Mouse (Mus musculus) erythroblast, embryonic 14.5 days (primary cell): Measurements from ENCODE around the gene Ldlr. TPM values are rescaled to one million over a fixed set of nuclear protein-coding genes. Genes with fewer than 3 reads are reported as not detected.

Experiments
- H3K27me3 ChIP-seq: 2 replicates; pipeline ENCODE4 v1.6.1; 2012; ENCODE audit warnings: inconsistent platforms; ENCODE audit not compliant: control insufficient read depth
- H3K36me3 ChIP-seq: 2 replicates; pipeline ENCODE4 v1.6.1; 2012; ENCODE audit warnings: mild to moderate bottlenecking, inconsistent platforms; ENCODE audit not compliant: control insufficient read depth
- H3K4me1 ChIP-seq: 2 replicates; pipeline ENCODE4 v1.6.1; 2012; ENCODE audit warnings: inconsistent platforms; ENCODE audit not compliant: control insufficient read depth
- H3K4me3 ChIP-seq: replicated peaks from 2 replicates; pipeline ENCODE3; 2012; ENCODE audit warnings: moderate library complexity, mild to moderate bottlenecking, inconsistent platforms
- H3K9me3 ChIP-seq: 2 replicates; pipeline ENCODE4 v1.6.1; 2012; ENCODE audit warnings: low read length, inconsistent platforms, mixed read lengths; ENCODE audit not compliant: control insufficient read depth
- GATA1 ChIP-seq: IDR thresholded peaks from 2 replicates; pipeline ENCODE4 v1.6.1; 2012; ENCODE audit warnings: low read length, inconsistent platforms, mixed read lengths
- TAL1 ChIP-seq: IDR thresholded peaks from 3 replicates; pipeline ENCODE4 v1.6.1; 2012; ENCODE audit warnings: low read length, inconsistent platforms, mixed read lengths
- polyA plus RNA-seq: library from polyadenylated mRNA; stranded (reverse); fragments of >175 nt; gene quantifications from 2 replicates; pipeline ENCODE4 v1.2.3, GENCODE M21; 2012

Gene Ldlr
- polyA plus RNA-seq, 1 experiment = 0.30 TPM

GRCm38 (mm10) chr9:21794344-21794834, 71.1 kb downstream of the Ldlr start:
- peaks cover 3% of the 10 kb centered on the region; the same call in 1 of the 2 replicates for H3K9me3 ChIP-seq
- peaks cover 27% of the 10 kb centered on the region for H3K27me3 ChIP-seq
- no peak for TF ChIP-seq GATA1
- no peak for TF ChIP-seq TAL1
- H3K4me1 ChIP-seq = peaks cover 15% of the 10 kb centered on the region
- no peak overlapping the region for H3K4me3 ChIP-seq
- H3K36me3 ChIP-seq = peaks cover 19% of the 10 kb centered on the region

- Histone ChIP-seq H3K9me3 (peaks cover 3% of the 10 kb centered on the region; the same call in 1 of the 2 replicates), H3K27me3 (peaks cover 27% of the 10 kb centered on the region), H3K36me3 (peaks cover 19% of the 10 kb centered on the region), H3K4me3 (no peak overlapping the region), H3K4me1 (peaks cover 15% of the 10 kb centered on the region)
- TF ChIP-seq TAL1 (no peak), GATA1 (no peak)
Observed at GRCm38 (mm10) chr9:21794925-21795324, 71.6 kb downstream of the Ldlr start.

GRCm38 (mm10) chr9:21795579-21795978, 72.3 kb downstream of the Ldlr start:
- H3K36me3 ChIP-seq = peaks cover 19% of the 10 kb centered on the region
- peaks cover 27% of the 10 kb centered on the region for H3K27me3 ChIP-seq
- TF ChIP-seq TAL1 = no peak
- no peak for TF ChIP-seq GATA1
- no peak overlapping the region for H3K4me3 ChIP-seq
- peaks cover 15% of the 10 kb centered on the region for H3K4me1 ChIP-seq
- peaks cover 3% of the 10 kb centered on the region; the same call in 1 of the 2 replicates for H3K9me3 ChIP-seq

GRCm38 (mm10) chr9:21796259-21796658, 73.0 kb downstream of the Ldlr start:
- H3K4me3 ChIP-seq = no peak overlapping the region
- H3K36me3 ChIP-seq = peaks cover 19% of the 10 kb centered on the region
- H3K9me3 ChIP-seq = peaks cover 3% of the 10 kb centered on the region; the same call in 1 of the 2 replicates
- H3K4me1 ChIP-seq = peaks cover 15% of the 10 kb centered on the region
- H3K27me3 ChIP-seq = peaks cover 27% of the 10 kb centered on the region
- TF ChIP-seq TAL1 = no peak
- no peak for TF ChIP-seq GATA1

- H3K9me3 ChIP-seq = peaks cover 3% of the 10 kb centered on the region; the same call in 1 of the 2 replicates
- H3K27me3 ChIP-seq = peaks cover 27% of the 10 kb centered on the region
- H3K4me3 ChIP-seq = no peak overlapping the region
- TF ChIP-seq TAL1 (no peak), GATA1 (no peak)
- H3K4me1 ChIP-seq = peaks cover 15% of the 10 kb centered on the region
- peaks cover 15% of the 10 kb centered on the region for H3K36me3 ChIP-seq
Observed at GRCm38 (mm10) chr9:21796919-21797318, 73.6 kb downstream of the Ldlr start.

GRCm38 (mm10) chr9:21797921-21798344, 74.7 kb downstream of the Ldlr start:
- peak overlapping the region; percentile 67 for H3K4me3 ChIP-seq
- peaks cover 15% of the 10 kb centered on the region for H3K4me1 ChIP-seq
- TF ChIP-seq GATA1 = no peak
- TF ChIP-seq TAL1 = no peak
- peaks cover 3% of the 10 kb centered on the region; the same call in 1 of the 2 replicates for H3K9me3 ChIP-seq
- H3K27me3 ChIP-seq = peaks cover 27% of the 10 kb centered on the region
- peaks cover 12% of the 10 kb centered on the region for H3K36me3 ChIP-seq

- H3K9me3 ChIP-seq = peaks cover 2% of the 10 kb centered on the region; the same call in 1 of the 2 replicates
- peak within 1 kb of the TSS; percentile 67 for H3K4me3 ChIP-seq
- peaks cover 11% of the 10 kb centered on the region for H3K36me3 ChIP-seq
- TF ChIP-seq TAL1 (no peak), GATA1 (no peak)
- peaks cover 27% of the 10 kb centered on the region for H3K27me3 ChIP-seq
- peaks cover 15% of the 10 kb centered on the region for H3K4me1 ChIP-seq
Observed at GRCm38 (mm10) chr9:21798345-21799009, 75.2 kb downstream of the Ldlr start, which contains the start of gene Kank2. Gene Kank2 (minus strand): TSS chr9:21798744.

GRCm38 (mm10) chr9:21799010-21799350, 75.7 kb downstream of the Ldlr start:
- TF ChIP-seq GATA1 (no peak), TAL1 (no peak)
- Histone ChIP-seq H3K9me3 (no peaks in the 10 kb centered on the region), H3K4me1 (peaks cover 15% of the 10 kb centered on the region), H3K4me3 (peak overlapping the region; percentile 67), H3K27me3 (peaks cover 27% of the 10 kb centered on the region), H3K36me3 (peaks cover 6% of the 10 kb centered on the region; the same call in 1 of the 2 replicates)

Other genes with a start within 250 kb of the Ldlr start
- gene Tmed1, start 213.2 kb upstream of the Ldlr start, polyA plus RNA-seq = 0.47 and 0.75 TPM in 2 replicates
- 0.13 and 0.39 TPM in 2 replicates for gene AB124611, start 197.3 kb upstream of the Ldlr start, polyA plus RNA-seq
- gene Carm1, start 176.6 kb upstream of the Ldlr start, polyA plus RNA-seq = 41.9 and 46.0 TPM in 2 replicates
- 0.74 and 1.2 TPM in 2 replicates for gene Timm29, start 130.8 kb upstream of the Ldlr start, polyA plus RNA-seq
- 0.20 and 0.25 TPM in 2 replicates for gene Yipf2, start 130.7 kb upstream of the Ldlr start, polyA plus RNA-seq
- 11.0 and 11.3 TPM in 2 replicates for gene Smarca4, start 107.3 kb upstream of the Ldlr start, polyA plus RNA-seq
- 27.4 and 32.7 TPM in 2 replicates for gene Spc24, start 36.8 kb downstream of the Ldlr start, polyA plus RNA-seq
- gene Kank2, start 75.3 kb downstream of the Ldlr start, polyA plus RNA-seq = 0.02 and 0.03 TPM in 2 replicates
- gene Angptl8, start 112.0 kb downstream of the Ldlr start, polyA plus RNA-seq = 0.16 TPM in 1 of 2 replicates, not detected in the other
- 0.06 and 0.08 TPM in 2 replicates for gene Dock6, start 129.2 kb downstream of the Ldlr start, polyA plus RNA-seq
- 0.07 TPM in 2 replicates for gene Rab3d, start 194.7 kb downstream of the Ldlr start, polyA plus RNA-seq
- not detected in 2 replicates for gene Ccdc159, start 204.0 kb downstream of the Ldlr start, polyA plus RNA-seq
- 0.10 TPM in 2 replicates for gene Tmem205, start 204.1 kb downstream of the Ldlr start, polyA plus RNA-seq
- 0.05 and 0.06 TPM in 2 replicates for gene Plppr2, start 213.6 kb downstream of the Ldlr start, polyA plus RNA-seq
- gene Swsap1, start 232.3 kb downstream of the Ldlr start, polyA plus RNA-seq = 0.32 and 0.37 TPM in 2 replicates
- 80.2 and 112 TPM in 2 replicates for gene Epor, start 240.0 kb downstream of the Ldlr start, polyA plus RNA-seq